Mouse (Mus musculus) spleen, adult 2 months (tissue): ENCODE measurements at regions not wholly inside any gene's neighbourhood (a gene's known extent, or its start where the extent isn't known, plus 50 kb on each side); places are given as distances from the start of the nearest gene placed in this dataset.

Experiments used
- CTCF ChIP-seq: fragments of 200-500 bp; IDR thresholded peaks from 2 replicates; pipeline ENCODE4 v1.5.1; 2011; ENCODE audit warnings: mild to moderate bottlenecking, inconsistent platforms; ENCODE audit not compliant: insufficient read depth, insufficient read length, insufficient replicate concordance; ENCODE audit errors: extremely low read depth
- POLR2A ChIP-seq: fragments of 200-500 bp; IDR thresholded peaks from 2 replicates; pipeline ENCODE4 v1.6.1; 2011; ENCODE audit warnings: low read depth, low read length, inconsistent platforms

GRCm38 (mm10) chr7:73294399-73294798 is 80.9 kb upstream of the Rgma start:
- TF ChIP-seq CTCF (no peak), POLR2A (no peak)
